ENCODE assay signal across 25 mouse cellular contexts in genomic region chr5:124262090-124262489, GRCm38 (mm10). TPM values are rescaled to one million over a fixed set of nuclear protein-coding genes. Genes with fewer than 3 reads are reported as not detected.
DNase-seq lines count a peak whose midpoint lies in the region; ATAC-seq lines count a peak whose summit lies in the region.
"Had no signal": no experiment of that assay in that cellular context is flagged by ENCODE, and none has a peak within 500 bp of the region (broad histone marks: within the 10 kb centered on the region; RNA-seq: fewer than 3 reads in every experiment).

No protein-coding gene starts in this region.

- no peak overlapping the region for H3K4me3 ChIP-seq in embryonic facial prominence, embryonic 13.5 days
- H3K4me3 ChIP-seq in embryonic facial prominence, embryonic 10.5 days, result no peak overlapping the region
- H3K4me3 ChIP-seq in lung, embryonic 15.5 days, result no peak overlapping the region
- no peak overlapping the region for H3K4me3 ChIP-seq in intestine, embryonic 16.5 days (ENCODE audit: low read length)
- H3K4me3 ChIP-seq: gastrocnemius, adult 2 months; heart, adult 2 months; heart, embryonic 13.5 days; left cerebral cortex, adult 2 months; liver, embryonic 13.5 days; midbrain, embryonic 10.5 days; midbrain, embryonic 15.5 days had no signal

- no peaks in the 10 kb centered on the region for H3K27me3 ChIP-seq in embryonic facial prominence, embryonic 13.5 days
- no peaks in the 10 kb centered on the region for H3K27me3 ChIP-seq in embryonic facial prominence, embryonic 10.5 days (replicated peaks; ENCODE audit: low read depth, poor library complexity, severe bottlenecking)
- no peaks in the 10 kb centered on the region for H3K27me3 ChIP-seq in lung, embryonic 15.5 days
- no peaks in the 10 kb centered on the region for H3K27me3 ChIP-seq in intestine, embryonic 16.5 days (replicated peaks; ENCODE audit: control insufficient read depth, insufficient read depth, low read length)
- H3K27me3 ChIP-seq: CH12.LX; heart, embryonic 13.5 days; liver, embryonic 13.5 days; midbrain, embryonic 15.5 days had no signal

- 74% methylated on average over 4 of the region's 4 CpGs for WGBS in embryonic facial prominence, embryonic 13.5 days
- WGBS in embryonic facial prominence, embryonic 10.5 days, result 84% methylated on average over 4 of the region's 4 CpGs
- 62% methylated on average over 4 of the region's 4 CpGs for WGBS in lung, embryonic 15.5 days
- 56% methylated on average over 4 of the region's 4 CpGs for WGBS in intestine, embryonic 16.5 days

- no peak for DNase-seq in embryonic facial prominence, embryonic 10.5 days (ENCODE audit: low spot score)
- no peak for DNase-seq in lung, postnatal 4 days
- no peak for DNase-seq in thymus, postnatal 4 days
- DNase-seq in right cerebral cortex, postnatal 10 days (ENCODE audit: low spot score in 2 of 2), result no peak
- DNase-seq: adrenal gland, adult 8-10 months; cerebellum, adult 2 months; cerebellum, postnatal 14 days; gastrocnemius, adult 2 months; gastrocnemius, postnatal 36 days; heart, adult 2 months; heart, postnatal 10 days; kidney, postnatal 25 days; liver, embryonic 13.5 days; lung, adult 2 months; spleen, adult 18-20 months had no signal

- H3K27ac ChIP-seq in embryonic facial prominence, embryonic 13.5 days, result peak overlapping the region; percentile 68
- no peak overlapping the region for H3K27ac ChIP-seq in embryonic facial prominence, embryonic 10.5 days (replicated peaks)
- peak overlapping the region; percentile 86 for H3K27ac ChIP-seq in lung, embryonic 15.5 days
- no peak overlapping the region for H3K27ac ChIP-seq in intestine, embryonic 16.5 days (ENCODE audit: low read length)
- H3K27ac ChIP-seq: gastrocnemius, adult 2 months; heart, adult 2 months; heart, embryonic 13.5 days; hindbrain, embryonic 14.5 days; left cerebral cortex, adult 2 months; liver, embryonic 13.5 days; midbrain, embryonic 10.5 days; midbrain, embryonic 15.5 days had no signal

- no peak for ATAC-seq in embryonic facial prominence, embryonic 13.5 days (ENCODE audit: insufficient number of reproducible peaks, insufficient read depth, low FRiP score, low TSS enrichment, low read depth)
- ATAC-seq in lung, embryonic 15.5 days (ENCODE audit: borderline replicate concordance, extremely low read depth, low FRiP score, low TSS enrichment), result no peak
- 0 out of 2 replicates have a peak, but pooled peaks have one; percentile 36 for ATAC-seq in intestine, embryonic 16.5 days
- ATAC-seq: forebrain, embryonic 16.5 days; midbrain, embryonic 15.5 days had no signal

- H3K4me1 ChIP-seq in embryonic facial prominence, embryonic 13.5 days, result no peaks in the 10 kb centered on the region
- H3K4me1 ChIP-seq in embryonic facial prominence, embryonic 10.5 days, result no peaks in the 10 kb centered on the region
- peaks cover 20% of the 10 kb centered on the region; the same call in 1 of the 2 replicates for H3K4me1 ChIP-seq in lung, embryonic 15.5 days
- H3K4me1 ChIP-seq in intestine, embryonic 16.5 days (ENCODE audit: control insufficient read depth, insufficient read depth, low read length), result no peaks in the 10 kb centered on the region
- H3K4me1 ChIP-seq: midbrain, embryonic 10.5 days; midbrain, embryonic 15.5 days had no signal

- H3K4me2 ChIP-seq in embryonic facial prominence, embryonic 13.5 days, result no peak overlapping the region
- peak overlapping the region; percentile 23; the same call in 1 of the 2 replicates for H3K4me2 ChIP-seq in lung, embryonic 15.5 days
- no peak overlapping the region for H3K4me2 ChIP-seq in intestine, embryonic 16.5 days (ENCODE audit: low read depth, low read length)
- H3K4me2 ChIP-seq: heart, embryonic 13.5 days; hindbrain, embryonic 14.5 days; liver, embryonic 13.5 days; midbrain, embryonic 15.5 days had no signal

- H3K9ac ChIP-seq in embryonic facial prominence, embryonic 13.5 days, result no peak overlapping the region
- H3K9ac ChIP-seq in lung, embryonic 15.5 days, result no peak overlapping the region
- H3K9ac ChIP-seq in intestine, embryonic 16.5 days (ENCODE audit: low read depth, low read length), result no peak overlapping the region
- H3K9ac ChIP-seq: heart, embryonic 13.5 days; hindbrain, embryonic 14.5 days; liver, embryonic 13.5 days; midbrain, embryonic 15.5 days had no signal

- no peaks in the 10 kb centered on the region for H3K9me3 ChIP-seq in embryonic facial prominence, embryonic 13.5 days
- no peaks in the 10 kb centered on the region for H3K9me3 ChIP-seq in embryonic facial prominence, embryonic 10.5 days
- H3K9me3 ChIP-seq in lung, embryonic 15.5 days, result no peaks in the 10 kb centered on the region
- H3K9me3 ChIP-seq in intestine, embryonic 16.5 days (ENCODE audit: control insufficient read depth, low read length), result no peaks in the 10 kb centered on the region
- H3K9me3 ChIP-seq: heart, embryonic 13.5 days; liver, embryonic 13.5 days; midbrain, embryonic 10.5 days; midbrain, embryonic 15.5 days had no signal

- H3K36me3 ChIP-seq in embryonic facial prominence, embryonic 13.5 days, result peaks cover 74% of the 10 kb centered on the region
- peaks cover 99% of the 10 kb centered on the region for H3K36me3 ChIP-seq in embryonic facial prominence, embryonic 10.5 days (replicated peaks)
- H3K36me3 ChIP-seq in lung, embryonic 15.5 days, result peaks cover 36% of the 10 kb centered on the region
- 0 out of 2 replicates have a peak, but pooled peaks cover 4% of the 10 kb centered on the region for H3K36me3 ChIP-seq in intestine, embryonic 16.5 days (ENCODE audit: control insufficient read depth, insufficient read depth, low read length)

RNA-seq across cellular contexts. Expression of gene Pitpnm2, which starts 12.5 kb away (rescaled TPM):
- polyA plus RNA-seq in embryonic facial prominence, embryonic 13.5 days (2015; fragmentation: Nextera tagmentation; extraction: Ambion mirVana), result 4.6 and 4.8 TPM in 2 replicates
- polyA plus RNA-seq in embryonic facial prominence, embryonic 10.5 days (2016; fragmentation: Nextera tagmentation; extraction: Ambion mirVana), result 3.2 and 4.0 TPM in 2 replicates
- polyA plus RNA-seq in lung, embryonic 15.5 days (2015; fragmentation: Nextera tagmentation; extraction: Ambion mirVana), result 6.2 and 6.7 TPM in 2 replicates
- polyA plus RNA-seq in intestine, embryonic 16.5 days (2015; fragmentation: Nextera tagmentation; extraction: Ambion mirVana), result 1.8 and 2.4 TPM in 2 replicates

Comparison
In these comparisons a context has a peak if more than half of its experiments do, and no peak if none do; other contexts are left out.
1. H3K27ac ChIP-seq: peak in embryonic facial prominence, embryonic 13.5 days (single experiment) and lung, embryonic 15.5 days (single experiment); none in embryonic facial prominence, embryonic 10.5 days (single experiment) and intestine, embryonic 16.5 days (single experiment).